8 mouse cellular contexts compared by ENCODE assay signal in the genomic region with DNA sequence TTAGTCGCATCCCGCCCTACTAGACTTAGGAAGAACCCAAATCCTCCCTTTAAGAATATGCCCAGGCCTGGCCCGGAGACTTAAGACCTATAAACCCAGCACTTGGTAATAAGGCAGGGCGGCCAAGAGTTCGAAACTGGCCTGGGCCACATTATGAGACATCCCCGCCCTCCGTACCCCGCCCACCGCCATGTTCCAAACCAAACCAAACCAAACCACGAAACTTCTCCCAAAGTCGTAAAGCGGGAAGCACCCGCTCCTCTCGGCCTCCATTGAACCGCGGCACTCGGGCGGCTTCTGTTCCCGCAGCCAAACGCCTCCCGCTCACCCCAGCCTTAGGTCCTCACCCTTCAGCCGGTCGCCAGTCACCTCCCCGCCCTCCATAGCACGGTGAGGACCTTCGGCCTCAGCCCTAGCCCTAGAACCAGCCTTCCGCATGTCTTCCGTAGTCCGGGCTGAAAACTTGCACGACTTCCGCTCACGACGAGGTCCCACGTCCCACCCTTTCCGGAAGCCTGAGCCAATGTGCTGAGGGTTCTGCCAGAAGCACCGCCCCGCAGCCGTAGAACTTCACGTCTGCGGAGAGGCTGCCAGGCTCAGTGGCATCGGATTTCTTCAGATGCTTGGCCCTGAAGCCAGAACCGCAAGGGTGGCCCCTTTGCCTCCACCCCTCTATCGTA. TPM values are rescaled to one million over a fixed set of nuclear protein-coding genes. Genes with fewer than 3 reads are reported as not detected.
DNase-seq lines count a peak whose midpoint lies in the region; ATAC-seq and TF ChIP-seq lines count a peak whose summit lies in the region.

A gene (minus strand): TSS at position 503 of the 680 bp plus-strand sequence.

- peaks cover 24% of the 10 kb centered on the region for H3K36me3 ChIP-seq in ES-Bruce4 (ENCODE audit: control insufficient read depth, insufficient read depth, low read length, poor library complexity, severe bottlenecking)
- peaks cover 64% of the 10 kb centered on the region for H3K36me3 ChIP-seq in forebrain, embryonic 13.5 days (ENCODE audit: poor library complexity, severe bottlenecking)
- peaks cover 36% of the 10 kb centered on the region for H3K36me3 ChIP-seq in liver, postnatal 0 days (replicated peaks; ENCODE audit: insufficient read depth, low read length)
- peaks cover 44% of the 10 kb centered on the region for H3K36me3 ChIP-seq in neural tube, embryonic 14.5 days (ENCODE audit: control insufficient read depth, insufficient read depth, low read length)

- H3K4me3 ChIP-seq in ES-Bruce4 (ENCODE audit: low read depth, low read length), result peak within 1 kb of the TSS; percentile 80
- peak within 1 kb of the TSS; percentile 81 for H3K4me3 ChIP-seq in forebrain, embryonic 13.5 days
- H3K4me3 ChIP-seq in liver, postnatal 0 days (ENCODE audit: low read depth, low read length), result peak within 1 kb of the TSS; percentile 82
- peak within 1 kb of the TSS; percentile 78 for H3K4me3 ChIP-seq in neural tube, embryonic 14.5 days (ENCODE audit: low read depth, low read length)

- H3K4me1 ChIP-seq in ES-Bruce4 (ENCODE audit: control insufficient read depth, insufficient read depth, low read length), result peaks cover 6% of the 10 kb centered on the region
- H3K4me1 ChIP-seq in forebrain, embryonic 13.5 days, result peaks cover 30% of the 10 kb centered on the region
- H3K4me1 ChIP-seq in liver, postnatal 0 days (ENCODE audit: insufficient read depth), result peaks cover 16% of the 10 kb centered on the region
- peaks cover 14% of the 10 kb centered on the region for H3K4me1 ChIP-seq in neural tube, embryonic 14.5 days (ENCODE audit: control insufficient read depth, insufficient read depth, low read length)

- peak; percentile 95 to 97 for DNase-seq in heart, postnatal 10 days
- DNase-seq in large intestine, adult 2 months (ENCODE audit: low read depth, low spot score), result peak; percentile 79
- peak; percentile 92 for DNase-seq in liver, postnatal 0 days
- DNase-seq in testis, postnatal 10 days (ENCODE audit: low spot score), result peak; percentile 88

- H3K9ac ChIP-seq in ES-Bruce4 (ENCODE audit: low read depth, poor library complexity, severe bottlenecking), result peak within 1 kb of the TSS; percentile 77
- H3K9ac ChIP-seq in forebrain, embryonic 13.5 days, result peak within 1 kb of the TSS; percentile 77
- peak within 1 kb of the TSS; percentile 78 for H3K9ac ChIP-seq in liver, postnatal 0 days (replicated peaks)
- H3K9ac ChIP-seq in neural tube, embryonic 14.5 days (replicated peaks; ENCODE audit: low read depth, low read length), result peak within 1 kb of the TSS; percentile 68

- peak within 1 kb of the TSS; percentile 59 for H3K27ac ChIP-seq in ES-Bruce4 (ENCODE audit: insufficient read depth, low read length)
- H3K27ac ChIP-seq in forebrain, embryonic 13.5 days, result peak within 1 kb of the TSS; percentile 65
- peak within 1 kb of the TSS; percentile 89 for H3K27ac ChIP-seq in liver, postnatal 0 days (ENCODE audit: low read depth)
- H3K27ac ChIP-seq in neural tube, embryonic 14.5 days (ENCODE audit: low read depth, low read length), result peak within 1 kb of the TSS; percentile 57

- under 1% methylated on average over 43 of the region's 43 CpGs for WGBS in forebrain, embryonic 13.5 days
- under 1% methylated on average over 43 of the region's 43 CpGs for whole genome bisulfite sequencing in large intestine, adult 2 months
- under 1% methylated on average over 43 of the region's 43 CpGs for WGBS in liver, postnatal 0 days (ENCODE audit: insufficient replicate concordance)
- WGBS in neural tube, embryonic 14.5 days, result under 1% methylated on average over 43 of the region's 43 CpGs

- peak within 1 kb of the TSS; percentile 73 for H3K4me2 ChIP-seq in forebrain, embryonic 13.5 days
- peak within 1 kb of the TSS; percentile 93 for H3K4me2 ChIP-seq in liver, postnatal 0 days (ENCODE audit: low read depth, low read length)
- peak within 1 kb of the TSS; percentile 95 for H3K4me2 ChIP-seq in neural tube, embryonic 14.5 days (ENCODE audit: low read depth, low read length)

- intact Hi-C loops in heart, postnatal 10 days (cut with DNase I), result loop anchor here (1.0 to 2.0 kb wide), 2 partner anchors 24 to 41 kb away; a partner anchor contains a TSS

- no peaks in the 10 kb centered on the region for H3K27me3 ChIP-seq in ES-Bruce4 (ENCODE audit: control insufficient read depth, insufficient read depth, low read length, poor library complexity, severe bottlenecking)
- no peaks in the 10 kb centered on the region for H3K27me3 ChIP-seq in forebrain, embryonic 13.5 days
- no peaks in the 10 kb centered on the region for H3K27me3 ChIP-seq in liver, postnatal 0 days (ENCODE audit: insufficient read depth, low read length)
- no peaks in the 10 kb centered on the region for H3K27me3 ChIP-seq in neural tube, embryonic 14.5 days (ENCODE audit: control insufficient read depth, insufficient read depth, low read length)

- peak; percentile 87 for ATAC-seq in cerebellum, adult (ENCODE audit: insufficient number of reproducible peaks, low FRiP score, low TSS enrichment)
- peak; percentile 94 for ATAC-seq in forebrain, embryonic 13.5 days
- peak; percentile 94 for ATAC-seq in liver, postnatal 0 days
- ATAC-seq in neural tube, embryonic 14.5 days (ENCODE audit: low read depth), result peak; percentile 95

- peak; percentile 69 for TF ChIP-seq POLR2A in ES-Bruce4 (IDR thresholded peaks at IDR 0.05; ENCODE audit: insufficient read depth, low read length)

- TF ChIP-seq EP300 in ES-Bruce4 (IDR thresholded peaks at IDR 0.05; ENCODE audit: insufficient read depth, low read depth, low read length), result no peak
- no peak for TF ChIP-seq EP300 in liver, postnatal 0 days (IDR thresholded peaks at IDR 0.05; ENCODE audit: low read depth)

- no peak for TF ChIP-seq CTCF in ES-Bruce4 (IDR thresholded peaks at IDR 0.05; ENCODE audit: low read depth, low read length)
- no peak for TF ChIP-seq CTCF in liver, postnatal 0 days (IDR thresholded peaks at IDR 0.05; ENCODE audit: low read depth)

- no peaks in the 10 kb centered on the region for H3K9me3 ChIP-seq in ES-Bruce4 (replicated peaks; ENCODE audit: control insufficient read depth, insufficient read depth, low read length, poor library complexity, severe bottlenecking)
- no peaks in the 10 kb centered on the region for H3K9me3 ChIP-seq in forebrain, embryonic 13.5 days (replicated peaks)
- no peaks in the 10 kb centered on the region for H3K9me3 ChIP-seq in liver, postnatal 0 days (ENCODE audit: low read length)
- no peaks in the 10 kb centered on the region for H3K9me3 ChIP-seq in neural tube, embryonic 14.5 days (ENCODE audit: control insufficient read depth, low read length)

RNA-seq across cellular contexts. Expression of the gene that starts here (rescaled TPM):
- polyA plus RNA-seq in ES-Bruce4 (2011; ENCODE audit: insufficient read depth, insufficient read length, low read depth, missing spikeins), result 48.5 and 60.2 TPM in 2 replicates
- 54.5 and 59.7 TPM in 2 replicates for polyA plus RNA-seq in forebrain, embryonic 13.5 days (2015; fragmentation: Nextera tagmentation; extraction: Ambion mirVana)
- total RNA-seq in heart, postnatal 10 days (2021), result 10 to 100 TPM; 12.9 to 19.0 TPM
- polyA plus RNA-seq in large intestine, adult 2 months (2012; rRNA removed), result 42.4 and 47.6 TPM in 2 replicates
- polyA plus RNA-seq in liver, postnatal 0 days (2015; fragmentation: Nextera tagmentation; extraction: Ambion mirVana), result 28.1 and 28.2 TPM in 2 replicates
- 44.7 and 49.6 TPM in 2 replicates for polyA plus RNA-seq in neural tube, embryonic 14.5 days (2014; fragmentation: Nextera tagmentation; extraction: Ambion mirVana)

Comparison
In these comparisons a context has a peak if more than half of its experiments do, and no peak if none do; other contexts are left out.
1. Peak in every context shown above with its lines: DNase-seq, ATAC-seq, H3K4me3 ChIP-seq and H3K27ac ChIP-seq.